Mouse (Mus musculus) embryonic fibroblast, embryonic 13.5 days (primary cell): ENCODE measurements around the gene Zfp597. TPM values are rescaled to one million over a fixed set of nuclear protein-coding genes. Genes with fewer than 3 reads are reported as not detected.

Experiments used
- H3K27ac ChIP-seq: 2 replicates; pipeline ENCODE4 v1.5.1; 2012; ENCODE audit warnings: low read length, control low read depth, inconsistent platforms; ENCODE audit not compliant: insufficient read depth
- H3K4me1 ChIP-seq: 2 replicates; pipeline ENCODE4 v1.6.1; 2011; ENCODE audit warnings: low read length; ENCODE audit not compliant: control insufficient read depth, insufficient read depth
- H3K4me3 ChIP-seq: 2 replicates; pipeline ENCODE4 v1.5.1; 2011; ENCODE audit warnings: mild to moderate bottlenecking, control low read depth, low read length; ENCODE audit not compliant: insufficient read depth
- CTCF ChIP-seq: IDR thresholded peaks from 2 replicates; pipeline ENCODE4 v1.5.1; 2011; ENCODE audit warnings: mild to moderate bottlenecking, control low read depth, low read length, moderate library complexity, borderline replicate concordance; ENCODE audit not compliant: insufficient read depth
- POLR2A ChIP-seq: IDR thresholded peaks from 2 replicates; pipeline ENCODE4 v1.6.1; 2011; ENCODE audit warnings: low read depth, mild to moderate bottlenecking, control low read depth, low read length, moderate library complexity
- polyA plus RNA-seq: library from polyadenylated mRNA; stranded (reverse); fragments of >200 nt; gene quantifications from 2 replicates; pipeline ENCODE4 v1.2.4, GENCODE M21; 2011; ENCODE audit warnings: low read depth; ENCODE audit not compliant: missing spikeins, insufficient read length

Zfp597 gene
- 9.8 TPM in 2 replicates for polyA plus RNA-seq

- Histone ChIP-seq H3K27ac (peak within 1 kb of the TSS; percentile 76), H3K4me3 (peak within 1 kb of the TSS; percentile 94), H3K4me1 (peaks cover 4% of the 10 kb centered on the region)
- TF ChIP-seq CTCF (no peak), POLR2A (peak; percentile 43; the same call in 1 of the 2 replicates)
Measured at GRCm38 (mm10) chr16:3884201-3885064, at the start of gene Zfp597, which contains the start of gene Gm20695. Gene Zfp597, minus strand, starts transcription at chr16:3884561. Gene Gm20695, plus strand, starts transcription at chr16:3884648.

- TF ChIP-seq POLR2A, result no peak
- TF ChIP-seq CTCF, result no peak
- no peak overlapping the region for H3K4me3 ChIP-seq
- H3K27ac ChIP-seq, result no peak overlapping the region
- H3K4me1 ChIP-seq, result peaks cover 5% of the 10 kb centered on the region; the same call in 1 of the 2 replicates
Measured at GRCm38 (mm10) chr16:3934091-3934490, 49.7 kb upstream of the Zfp597 start.

- Histone ChIP-seq H3K27ac (no peak overlapping the region), H3K4me1 (peaks cover 5% of the 10 kb centered on the region; the same call in 1 of the 2 replicates), H3K4me3 (no peak overlapping the region)
- TF ChIP-seq CTCF (no peak), POLR2A (no peak)
Measured at GRCm38 (mm10) chr16:3933536-3933935, 49.2 kb upstream of the Zfp597 start.

- no peak overlapping the region for H3K27ac ChIP-seq
- peaks cover 5% of the 10 kb centered on the region for H3K4me1 ChIP-seq
- no peak overlapping the region for H3K4me3 ChIP-seq
- TF ChIP-seq POLR2A, result no peak
- TF ChIP-seq CTCF, result no peak
Measured at GRCm38 (mm10) chr16:3929151-3929550, 44.8 kb upstream of the Zfp597 start.

- TF ChIP-seq POLR2A (no peak), CTCF (no peak)
- H3K4me1 ChIP-seq, result peaks cover 5% of the 10 kb centered on the region
- no peak overlapping the region for H3K27ac ChIP-seq
- no peak overlapping the region for H3K4me3 ChIP-seq
Measured at GRCm38 (mm10) chr16:3928582-3928981, 44.2 kb upstream of the Zfp597 start.

- Histone ChIP-seq H3K4me3 (no peak overlapping the region), H3K4me1 (peaks cover 7% of the 10 kb centered on the region), H3K27ac (peak overlapping the region; percentile 83)
- TF ChIP-seq CTCF, result no peak
- TF ChIP-seq POLR2A, result 0 out of 2 replicates have a peak, but pooled peaks have one; percentile 16
Measured at GRCm38 (mm10) chr16:3923966-3924365, 39.6 kb upstream of the Zfp597 start.

- peak overlapping the region; percentile 71 for H3K27ac ChIP-seq
- H3K4me3 ChIP-seq, result no peak overlapping the region
- TF ChIP-seq CTCF, result no peak
- no peak for TF ChIP-seq POLR2A
- peaks cover 7% of the 10 kb centered on the region for H3K4me1 ChIP-seq
Measured at GRCm38 (mm10) chr16:3923515-3923914, 39.2 kb upstream of the Zfp597 start.

- no peak overlapping the region for H3K4me3 ChIP-seq
- TF ChIP-seq POLR2A (no peak), CTCF (no peak)
- peaks cover 7% of the 10 kb centered on the region for H3K4me1 ChIP-seq
- H3K27ac ChIP-seq, result no peak overlapping the region
Measured at GRCm38 (mm10) chr16:3920756-3921155, 36.4 kb upstream of the Zfp597 start.

GRCm38 (mm10) chr16:3909118-3909517 lies 24.8 kb upstream of the Zfp597 start:
- Histone ChIP-seq H3K27ac (no peak overlapping the region), H3K4me3 (peak overlapping the region; percentile 59), H3K4me1 (no peaks in the 10 kb centered on the region; the same call in 1 of the 2 replicates)
- no peak for TF ChIP-seq CTCF
- no peak for TF ChIP-seq POLR2A

GRCm38 (mm10) chr16:3908537-3909111 lies 24.3 kb upstream of the Zfp597 start, which contains the start of the genes 1700037C18Rik and Cluap1:
Gene 1700037C18Rik, minus strand, starts transcription at chr16:3908689.
Gene Cluap1, plus strand, starts transcription at chr16:3908801.
- no peak within 1 kb of the TSS for H3K27ac ChIP-seq
- TF ChIP-seq CTCF, result peak; percentile 95
- TF ChIP-seq POLR2A, result peak; percentile 80
- H3K4me3 ChIP-seq, result peak within 1 kb of the TSS; percentile 59
- H3K4me1 ChIP-seq, result no peaks in the 10 kb centered on the region; the same call in 1 of the 2 replicates
